Mouse (Mus musculus) CH12.LX (cell line): Measurements from ENCODE around the gene Tmem169. TPM values are rescaled to one million over a fixed set of nuclear protein-coding genes. Genes with fewer than 3 reads are reported as not detected.

Experiments
- DNase-seq: peaks from one replicate; pipeline ENCODE4 v3.0.0-alpha.2; 2013; ENCODE audit errors: extremely low read depth
- H3K27ac ChIP-seq: 2 replicates; pipeline ENCODE4 v1.5.1; 2012; ENCODE audit warnings: low read depth, mild to moderate bottlenecking, control low read depth, moderate library complexity; ENCODE audit not compliant: insufficient read depth
- H3K27me3 ChIP-seq: replicated peaks from 2 replicates; pipeline ENCODE3; 2012; ENCODE audit warnings: inconsistent platforms
- H3K36me3 ChIP-seq, 2 experiments: replicated peaks in 1 of 2; 2 replicates each; pipeline versions ENCODE3 to v1.6.1; 2012; ENCODE audit warnings: inconsistent platforms in 1 of 2, low read length in 1 of 2, mild to moderate bottlenecking in 1 of 2, mixed read lengths in 1 of 2, moderate library complexity in 1 of 2; ENCODE audit not compliant: control insufficient read depth in 1 of 2, insufficient read depth in 1 of 2
- H3K4me1 ChIP-seq, 2 experiments: 2 replicates each; pipeline ENCODE4 v1.6.1; 2012; ENCODE audit warnings: inconsistent platforms in 1 of 2, moderate library complexity in 1 of 2; ENCODE audit not compliant: insufficient read depth in 2 of 2, control insufficient read depth in 1 of 2
- H3K4me2 ChIP-seq: 2 replicates; pipeline ENCODE4 v1.6.1; 2012; ENCODE audit warnings: low read depth, mild to moderate bottlenecking, control low read depth; ENCODE audit not compliant: poor library complexity, insufficient read depth, severe bottlenecking
- H3K4me3 ChIP-seq, 3 experiments: fragments of 150-350 bp in 1 of 3; sonication (generic) in 1 of 3; replicated peaks in 1 of 3; 2 replicates each; pipeline versions ENCODE3 to v1.5.1; 2011 to 2012; ENCODE audit warnings: low read depth in 2 of 3, low read length in 2 of 3, mild to moderate bottlenecking in 2 of 3, moderate library complexity in 2 of 3, control low read depth in 1 of 3, improper control_type of control experiment in 1 of 3, inconsistent platforms in 1 of 3, mixed read lengths in 1 of 3; ENCODE audit not compliant: poor library complexity in 1 of 3
- H3K79me2 ChIP-seq: replicated peaks from 2 replicates; pipeline ENCODE4 v1.6.1; 2012; ENCODE audit warnings: mild to moderate bottlenecking, moderate library complexity; ENCODE audit not compliant: control insufficient read depth, poor library complexity, insufficient read depth, severe bottlenecking; ENCODE audit errors: extremely low read depth
- H3K9ac ChIP-seq: 2 replicates; pipeline ENCODE4 v1.6.1; 2012; ENCODE audit warnings: low read depth, mild to moderate bottlenecking, control low read depth, moderate library complexity; ENCODE audit not compliant: insufficient read depth
- H3K9me3 ChIP-seq: replicated peaks from 2 replicates; pipeline ENCODE3; 2012; ENCODE audit warnings: low read length, inconsistent platforms, mixed read lengths
- BHLHE40 ChIP-seq: IDR thresholded peaks from 2 replicates; pipeline ENCODE4 v1.6.1; 2011; ENCODE audit warnings: mild to moderate bottlenecking, low read depth, low read length, improper control_type of control experiment
- CHD1 ChIP-seq: IDR thresholded peaks from 2 replicates; pipeline ENCODE4 v1.6.1; 2012; ENCODE audit warnings: low read depth, low read length, improper control_type of control experiment, inconsistent platforms
- CHD2 ChIP-seq: IDR thresholded peaks from 2 replicates; pipeline ENCODE4 v1.6.1; 2011; ENCODE audit warnings: low read length, improper control_type of control experiment
- E2F4 ChIP-seq: IDR thresholded peaks from 2 replicates; pipeline ENCODE4 v1.6.1; 2011; ENCODE audit warnings: low read depth, low read length, improper control_type of control experiment; ENCODE audit not compliant: insufficient replicate concordance
- ELF1 ChIP-seq: IDR thresholded peaks from 2 replicates; pipeline ENCODE4 v1.6.1; 2014; ENCODE audit warnings: low read depth, mild to moderate bottlenecking, inconsistent platforms, low read length, improper control_type of control experiment
- EP300 ChIP-seq: IDR thresholded peaks from 2 replicates; pipeline ENCODE4 v1.6.1; 2011; ENCODE audit warnings: low read length, improper control_type of control experiment
- GABPA ChIP-seq: IDR thresholded peaks from 2 replicates; pipeline ENCODE4 v1.6.1; 2012; ENCODE audit warnings: low read depth, low read length, improper control_type of control experiment, inconsistent platforms; ENCODE audit not compliant: insufficient replicate concordance
- HCFC1 ChIP-seq: IDR thresholded peaks from 2 replicates; pipeline ENCODE4 v1.6.1; 2012; ENCODE audit warnings: low read depth, mild to moderate bottlenecking, inconsistent platforms, low read length, improper control_type of control experiment
- IRF4 ChIP-seq: IDR thresholded peaks from 2 replicates; pipeline ENCODE4 v1.6.1; 2014; ENCODE audit warnings: low read depth, mild to moderate bottlenecking, inconsistent platforms, low read length, improper control_type of control experiment
- JUN ChIP-seq: IDR thresholded peaks from 2 replicates; pipeline ENCODE4 v1.6.1; 2011; ENCODE audit warnings: low read depth, mild to moderate bottlenecking, low read length, improper control_type of control experiment, moderate library complexity; ENCODE audit not compliant: insufficient read depth
- KAT2A ChIP-seq: IDR thresholded peaks from 2 replicates; pipeline ENCODE4 v1.6.1; 2012; ENCODE audit warnings: low read length, improper control_type of control experiment, inconsistent platforms; ENCODE audit not compliant: insufficient replicate concordance
- MAX ChIP-seq: IDR thresholded peaks from 2 replicates; pipeline ENCODE4 v1.6.1; 2011; ENCODE audit warnings: low read length, improper control_type of control experiment
- MAZ ChIP-seq: IDR thresholded peaks from 2 replicates; pipeline ENCODE4 v1.6.1; 2012; ENCODE audit warnings: low read depth, mild to moderate bottlenecking, inconsistent platforms, low read length, improper control_type of control experiment, moderate library complexity
- MXI1 ChIP-seq: IDR thresholded peaks from 2 replicates; pipeline ENCODE4 v1.6.1; 2011; ENCODE audit warnings: mild to moderate bottlenecking, low read depth, low read length, improper control_type of control experiment
- NRF1 ChIP-seq: IDR thresholded peaks from 2 replicates; pipeline ENCODE4 v1.6.1; 2014; ENCODE audit warnings: low read depth, mild to moderate bottlenecking, inconsistent platforms, low read length, improper control_type of control experiment, moderate library complexity
- PAX5 ChIP-seq: IDR thresholded peaks from 2 replicates; pipeline ENCODE4 v1.6.1; 2012; ENCODE audit warnings: low read length, inconsistent platforms, mixed read lengths
- POLR2A ChIP-seq: IDR thresholded peaks from 2 replicates; pipeline ENCODE4 v1.6.1; 2011; ENCODE audit warnings: low read depth, mild to moderate bottlenecking, improper control_type of control experiment, low read length
- POLR2AphosphoS2 ChIP-seq: IDR thresholded peaks from 2 replicates; pipeline ENCODE4 v1.6.1; 2011; ENCODE audit warnings: low read depth, low read length, improper control_type of control experiment
- RAD21 ChIP-seq: IDR thresholded peaks from 2 replicates; pipeline ENCODE4 v1.6.1; 2011; ENCODE audit warnings: low read depth, mild to moderate bottlenecking, low read length, improper control_type of control experiment, moderate library complexity
- RCOR1 ChIP-seq: conservative IDR thresholded peaks from 2 replicates; pipeline ENCODE4 v1.6.1; 2012; ENCODE audit warnings: low read depth, mild to moderate bottlenecking, inconsistent platforms, low read length, improper control_type of control experiment
- SMC3 ChIP-seq: IDR thresholded peaks from 2 replicates; pipeline ENCODE4 v1.6.1; 2011; ENCODE audit warnings: low read depth, low read length, improper control_type of control experiment
- TBP ChIP-seq: conservative IDR thresholded peaks from 2 replicates; pipeline ENCODE4 v1.6.1; 2011; ENCODE audit warnings: low read depth, low read length, improper control_type of control experiment
- TCF12 ChIP-seq: IDR thresholded peaks from 2 replicates; pipeline ENCODE4 v1.6.1; 2014; ENCODE audit warnings: low read depth, mild to moderate bottlenecking, inconsistent platforms, low read length, improper control_type of control experiment
- USF1 ChIP-seq: IDR thresholded peaks from 2 replicates; pipeline ENCODE4 v1.6.1; 2014; ENCODE audit warnings: low read depth, mild to moderate bottlenecking, inconsistent platforms, low read length, improper control_type of control experiment
- ZKSCAN1 ChIP-seq: IDR thresholded peaks from 2 replicates; pipeline ENCODE4 v1.6.1; 2012; ENCODE audit warnings: low read depth, inconsistent platforms, low read length, improper control_type of control experiment, borderline replicate concordance
- ZNF384 ChIP-seq: IDR thresholded peaks from 2 replicates; pipeline ENCODE4 v1.6.1; 2012; ENCODE audit warnings: low read depth, low read length, improper control_type of control experiment, inconsistent platforms
- dilution Hi-C: fragments of 300-500 bp; cut with MboI; formaldehyde crosslinking; loops from 2 replicates; pipeline ENCODE4 v1.14.3; 2020; ENCODE audit warnings: low sequenced_read_pairs; ENCODE audit not compliant: extremely low pct_unique_long_range_greater_than_20kb, extremely low pct_ligation_motif_present
- in situ Hi-C: fragments of 300-500 bp; cut with MboI; formaldehyde crosslinking; loops from 3 replicates; pipeline ENCODE4 v1.14.3; 2019; ENCODE audit warnings: low sequenced_read_pairs, low pct_ligation_motif_present, low pct_unique_long_range_greater_than_20kb, mixed read lengths
- polyA plus RNA-seq: library from polyadenylated mRNA; unstranded; fragments of >175 nt; gene quantifications from 2 replicates; pipeline ENCODE4 v1.2.1, GENCODE M21; 2012; ENCODE audit warnings: low read depth; ENCODE audit not compliant: insufficient read length
- total RNA-seq, 2 experiments: library from RNA; depleted of rRNA; stranded (reverse); fragments of 300-350 nt in 1 of 2; fragments of >200 nt in 1 of 2; gene quantifications; 2 replicates each; pipeline ENCODE4 v1.2.3; 2012 to 2014

Tmem169 gene
- total and polyA plus RNA-seq, 3 experiments, result 0.17 to 0.26 TPM; not detected in 1

- peaks cover 51 to 89% of the 10 kb centered on the region in 2 experiments for H3K36me3 ChIP-seq
These were observed 36.6 kb downstream of the Tmem169 start for GRCm38 (mm10) chr1:72320759-72321158.

GRCm38 (mm10) chr1:72323248-72323647 is 39.1 kb downstream of the Tmem169 start:
- no peak overlapping the region for H3K4me2 ChIP-seq
- peaks cover 60 to 92% of the 10 kb centered on the region in 2 experiments for H3K36me3 ChIP-seq
- dilution Hi-C loops, result no loop called here
- H3K4me3 ChIP-seq, result no peak overlapping the region
- H3K79me2 ChIP-seq, result no peaks in the 10 kb centered on the region
- H3K4me1 ChIP-seq, result peaks cover 4 to 19% of the 10 kb centered on the region in 2 experiments
- no peak for TF ChIP-seq GABPA
- no peak for TF ChIP-seq POLR2AphosphoS2
- peak; percentile 62; the same call in 1 of the 2 replicates for TF ChIP-seq ZKSCAN1
- TF ChIP-seq CHD2, result no peak
- TF ChIP-seq CHD1, result no peak
- TF ChIP-seq USF1, result no peak
- in situ Hi-C loops, result no loop called here
- DNase-seq, result no peak
- no peaks in the 10 kb centered on the region for H3K9me3 ChIP-seq
- H3K9ac ChIP-seq, result no peak overlapping the region
- no peaks in the 10 kb centered on the region for H3K27me3 ChIP-seq
- H3K27ac ChIP-seq, result no peak overlapping the region

More at GRCm38 (mm10) chr1:72320759-72321158, 36.6 kb downstream of the Tmem169 start:
- Histone ChIP-seq H3K27ac (no peak overlapping the region), H3K79me2 (no peaks in the 10 kb centered on the region), H3K4me2 (no peak overlapping the region), H3K9ac (no peak overlapping the region), H3K27me3 (no peaks in the 10 kb centered on the region), H3K9me3 (no peaks in the 10 kb centered on the region), H3K4me3 (no peak overlapping the region), H3K4me1 (peaks cover 4 to 37% of the 10 kb centered on the region in 2 experiments)
- TF ChIP-seq ZNF384 (no peak), PAX5 (no peak), TBP (no peak), EP300 (0 out of 2 replicates have a peak, but pooled peaks have one; percentile 18)
- in situ Hi-C loops (no loop called here), dilution Hi-C loops (no loop called here)
- DNase-seq, result peak; percentile 30

- Histone ChIP-seq H3K36me3 (peaks cover 66 to 92% of the 10 kb centered on the region in 2 experiments), H3K27me3 (no peaks in the 10 kb centered on the region), H3K79me2 (no peaks in the 10 kb centered on the region), H3K9ac (no peak overlapping the region), H3K4me2 (no peak overlapping the region), H3K9me3 (no peaks in the 10 kb centered on the region), H3K27ac (no peak overlapping the region)
- in situ Hi-C loops (no loop called here), dilution Hi-C loops (no loop called here)
- TF ChIP-seq KAT2A (no peak), NRF1 (no peak), TCF12 (no peak), SMC3 (no peak), RCOR1 (no peak), CHD1 (no peak), BHLHE40 (no peak), RAD21 (no peak), CHD2 (no peak), MAX (no peak), POLR2A (no peak), MXI1 (no peak), USF1 (no peak), E2F4 (no peak), JUN (no peak), HCFC1 (no peak), MAZ (no peak), EP300 (no peak), IRF4 (no peak), ELF1 (no peak)
- TF ChIP-seq, all 38 proteins: peak for 0
- Histone ChIP-seq H3K4me3 (no peak overlapping the region), H3K4me1 (peaks cover 0 to 2% of the 10 kb centered on the region in 2 experiments; a peak in 1 of 4 replicates)
- DNase-seq, result no peak
These were observed 42.1 kb downstream of the Tmem169 start for GRCm38 (mm10) chr1:72326162-72326821.
